Comparison of ENCODE assay signal across 8 mouse cellular contexts in genomic region chr19:10240654-10241305, GRCm38 (mm10). TPM values are rescaled to one million over a fixed set of nuclear protein-coding genes. Genes with fewer than 3 reads are reported as not detected.
DNase-seq lines count a peak whose midpoint lies in the region; ATAC-seq and TF ChIP-seq lines count a peak whose summit lies in the region.

TSS of gene Myrf (minus strand) at chr19:10240748.

- peak within 1 kb of the TSS; percentile 67 for H3K4me3 ChIP-seq in gastrocnemius, adult 2 months
- H3K4me3 ChIP-seq in hindbrain, embryonic 16.5 days (ENCODE audit: low read length) = peak within 1 kb of the TSS; percentile 47
- peak within 1 kb of the TSS; percentile 36 for H3K4me3 ChIP-seq in left cerebral cortex, adult 2 months
- H3K4me3 ChIP-seq in megakaryocyte, embryonic 14.5 days (replicated peaks) = peak within 1 kb of the TSS; percentile 90

- H3K27me3 ChIP-seq in hindbrain, embryonic 16.5 days (replicated peaks; ENCODE audit: control insufficient read depth, insufficient read depth, low read length) = peaks cover 4% of the 10 kb centered on the region
- peaks cover 93% of the 10 kb centered on the region for H3K27me3 ChIP-seq in megakaryocyte, embryonic 14.5 days (replicated peaks)

- H3K36me3 ChIP-seq in hindbrain, embryonic 16.5 days (ENCODE audit: control insufficient read depth, insufficient read depth, low read length) = no peaks in the 10 kb centered on the region
- H3K36me3 ChIP-seq in megakaryocyte, embryonic 14.5 days (replicated peaks; ENCODE audit: low read length) = no peaks in the 10 kb centered on the region

- ATAC-seq in hindbrain, embryonic 16.5 days = peak; percentile 64

- 10% methylated on average over 39 of the region's 43 CpGs for WGBS in hindbrain, embryonic 16.5 days

- H3K9ac ChIP-seq in hindbrain, embryonic 16.5 days (ENCODE audit: low read depth, low read length) = peak within 1 kb of the TSS; percentile 61

- H3K9me3 ChIP-seq in hindbrain, embryonic 16.5 days (ENCODE audit: control insufficient read depth, low read length) = no peaks in the 10 kb centered on the region
- no peaks in the 10 kb centered on the region for H3K9me3 ChIP-seq in megakaryocyte, embryonic 14.5 days

- peak; percentile 63 for DNase-seq in WW6 (ENCODE audit: low read depth, low spot score)
- peak; percentile 57 to 72 for DNase-seq in cerebellum, postnatal 36 days
- peak; percentile 88 for DNase-seq in gastrocnemius, adult 2 months
- DNase-seq in left cerebral cortex, adult 2 months (ENCODE audit: extremely low spot score in 1 of 2, low spot score in 2 of 2) = peak; percentile 73 to 79
- DNase-seq in right cerebral cortex, adult 18-20 months = peak; percentile 74
- peak; percentile 80 for DNase-seq in urinary bladder, postnatal 14 days (ENCODE audit: low spot score)

- intact Hi-C loops in gastrocnemius, adult 2 months (cut with DNase I) = no loop called here
- intact Hi-C loops in left cerebral cortex, adult 2 months (cut with DNase I) = no loop called here

- H3K4me2 ChIP-seq in hindbrain, embryonic 16.5 days (ENCODE audit: low read length) = peak within 1 kb of the TSS; percentile 79

- H3K27ac ChIP-seq in gastrocnemius, adult 2 months = no peak within 1 kb of the TSS
- H3K27ac ChIP-seq in hindbrain, embryonic 16.5 days (ENCODE audit: low read depth, low read length) = no peak within 1 kb of the TSS
- H3K27ac ChIP-seq in left cerebral cortex, adult 2 months = peak within 1 kb of the TSS; percentile 61

- peak; percentile 97 for TF ChIP-seq CTCF in gastrocnemius, adult 2 months (IDR thresholded peaks at IDR 0.05)
- peak; percentile 98 for TF ChIP-seq CTCF in left cerebral cortex, adult 2 months (IDR thresholded peaks at IDR 0.05)

- H3K4me1 ChIP-seq in hindbrain, embryonic 16.5 days (ENCODE audit: control insufficient read depth, insufficient read depth, low read depth, low read length) = no peaks in the 10 kb centered on the region; the same call in 1 of the 2 replicates
- H3K4me1 ChIP-seq in megakaryocyte, embryonic 14.5 days = peaks cover 23% of the 10 kb centered on the region

RNA-seq across cellular contexts. Expression of gene Myrf, which starts in this region (rescaled TPM):
- not detected for total RNA-seq in gastrocnemius, adult 2 months (2021)
- polyA plus RNA-seq in hindbrain, embryonic 16.5 days (2015; fragmentation: Nextera tagmentation; extraction: Ambion mirVana) = 0.95 and 1.1 TPM in 2 replicates
- 10 to 100 TPM; 14.0 to 15.3 TPM for total RNA-seq in left cerebral cortex, adult 2 months (2021)
- polyA plus RNA-seq in megakaryocyte, embryonic 14.5 days (2012; ENCODE audit: insufficient read depth, low replicate concordance) = 0.34 and 0.56 TPM in 2 replicates

Comparison
In these comparisons a context has a peak if more than half of its experiments do, and no peak if none do; other contexts are left out.
1. RNA of gene Myrf (total RNA-seq): 14.0 to 15.3 TPM in left cerebral cortex, adult 2 months; not detected in gastrocnemius, adult 2 months; every median in the first group is over 10 times any median in the second.
2. Peak in DNase-seq and H3K4me3 ChIP-seq in gastrocnemius, adult 2 months; RNA of the gene not detected or under 1 TPM.
3. H3K4me3 ChIP-seq: peak in every context shown above with its lines; median percentile 90 in megakaryocyte, embryonic 14.5 days; 67 in gastrocnemius, adult 2 months; 47 in hindbrain, embryonic 16.5 days; 36 in left cerebral cortex, adult 2 months.
4. Peak in every context shown above with its lines, with median percentiles within 50 percentile points of each other: DNase-seq.